Mouse (Mus musculus) left cerebral cortex, postnatal 4 days (tissue): ENCODE data around the gene Zscan4-ps2. TPM values are rescaled to one million over a fixed set of nuclear protein-coding genes. Genes with fewer than 3 reads are reported as not detected.
"Not testable (repeated sequence)": the region's sequence is repeated elsewhere in the genome, so short reads cannot be mapped to it uniquely, and the experiment has no call there.

Source experiments
- DNase-seq: peaks from one replicate; pipeline ENCODE4 v3.0.0-alpha.2; 2022
- intact Hi-C: fragments of 180-260 bp; cut with DNase I; formaldehyde crosslinking; loops from one replicate; pipeline ENCODE4 v1.15.1; 2025
- total RNA-seq, 2 experiments: library from RNA; stranded (reverse); gene quantifications; 2 replicates each; pipeline ENCODE4 v1.2.3; 2021

Gene Zscan4-ps2
- not detected for total RNA-seq

DNA sequence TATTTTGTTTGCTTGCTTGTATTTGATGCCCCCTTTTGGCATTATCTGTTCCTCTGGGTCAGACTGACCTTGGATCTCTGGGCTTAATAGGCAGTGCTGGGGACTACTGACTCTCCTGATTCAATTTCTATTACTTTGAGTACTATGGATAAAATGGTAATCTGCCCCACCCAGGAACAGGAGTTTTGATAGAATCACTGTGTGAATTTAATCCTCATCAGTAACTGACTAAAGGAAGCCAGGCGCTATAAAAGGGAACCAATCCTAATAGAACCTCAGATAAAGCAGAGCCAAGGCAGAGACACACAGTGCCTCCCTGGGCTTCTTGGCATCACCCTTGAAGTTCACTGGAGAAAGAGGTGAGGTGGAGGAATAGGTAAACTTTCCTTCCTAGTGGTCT, at the start of gene Zscan4-ps2:
Gene Zscan4-ps2, plus strand, starts transcription at position 301 of the 400 bp plus-strand sequence.
- intact Hi-C loops, DNase-seq: not testable (repeated sequence)

Other genes starting within 250 kb of the Zscan4-ps2 start
- gene Zscan4e, start 203.6 kb upstream of the Zscan4-ps2 start, total RNA-seq: not detected
- not detected for gene Zscan4f, start 116.4 kb upstream of the Zscan4-ps2 start, total RNA-seq
- gene Zscan4-ps3, start 95.0 kb downstream of the Zscan4-ps2 start, total RNA-seq: not detected
- gene Vmn1r72, start 165.8 kb downstream of the Zscan4-ps2 start, total RNA-seq: under 1 TPM in 1 of 2 experiments, not detected in 1; 0.06 TPM
- gene Vmn1r73, start 216.0 kb downstream of the Zscan4-ps2 start, total RNA-seq: not detected